Mouse (Mus musculus): Measurements from ENCODE around the gene Dtx1.

GRCm38 (mm10) chr5:120674229-120675145 is 37.2 kb downstream of the Dtx1 start:
- no peak for TF ChIP-seq EP300 (IDR thresholded peaks at IDR 0.05; ENCODE audit: low read depth)
- TF ChIP-seq CTCF (IDR thresholded peaks at IDR 0.05; ENCODE audit: low read depth) = no peak

Measured in heart, postnatal 0 days (tissue).